Mouse (Mus musculus): ENCODE data around the gene Fnbp1l.

- no peak for TF ChIP-seq CTCF (conservative IDR thresholded peaks at IDR 0.05 in 1 of 2, IDR thresholded peaks at IDR 0.05 in 1 of 2; ENCODE audit: low read depth in 2 of 2, low read length in 2 of 2)
- no peak for TF ChIP-seq SIN3A (IDR thresholded peaks at IDR 0.05; ENCODE audit: low read length)
- TF ChIP-seq TCF12 (IDR thresholded peaks at IDR 0.05; ENCODE audit: low read depth, low read length): no peak
- TF ChIP-seq RCOR1 (conservative IDR thresholded peaks at IDR 0.05; ENCODE audit: low read depth, low read length): no peak
- TF ChIP-seq POLR2A (IDR thresholded peaks at IDR 0.05; ENCODE audit: low read depth, low read length): no peak
- TF ChIP-seq BHLHE40 (IDR thresholded peaks at IDR 0.05; ENCODE audit: low read depth, low read length): no peak
- TF ChIP-seq EP300 (IDR thresholded peaks at IDR 0.05; ENCODE audit: low read length): no peak
- TF ChIP-seq USF2 (conservative IDR thresholded peaks at IDR 0.05; ENCODE audit: low read depth, low read length): no peak
- TF ChIP-seq USF1 (IDR thresholded peaks at IDR 0.05; ENCODE audit: low read depth, low read length): no peak
- TF ChIP-seq POLR2AphosphoS2 (IDR thresholded peaks at IDR 0.05; ENCODE audit: low read depth, low read length): no peak
- no peak for TF ChIP-seq ZNF384 (IDR thresholded peaks at IDR 0.05; ENCODE audit: low read depth, low read length)
- no peak for TF ChIP-seq ELF1 (IDR thresholded peaks at IDR 0.05; ENCODE audit: low read depth, low read length)
Observed at GRCm38 (mm10) chr3:122603229-122603628, 16.3 kb downstream of the Fnbp1l start.

All from CH12.LX (cell line).